Mouse (Mus musculus) liver (tissue): ENCODE data around the gene Sec16a.
"Not testable (repeated sequence)": the region's sequence is repeated elsewhere in the genome, so short reads cannot be mapped to it uniquely, and the experiment has no call there.

Source experiments
- DNase-seq: peaks from one replicate; pipeline ENCODE4 v3.0.0-alpha.2; 2020; ENCODE audit warnings: mixed read lengths

Gene Sec16a

DNA sequence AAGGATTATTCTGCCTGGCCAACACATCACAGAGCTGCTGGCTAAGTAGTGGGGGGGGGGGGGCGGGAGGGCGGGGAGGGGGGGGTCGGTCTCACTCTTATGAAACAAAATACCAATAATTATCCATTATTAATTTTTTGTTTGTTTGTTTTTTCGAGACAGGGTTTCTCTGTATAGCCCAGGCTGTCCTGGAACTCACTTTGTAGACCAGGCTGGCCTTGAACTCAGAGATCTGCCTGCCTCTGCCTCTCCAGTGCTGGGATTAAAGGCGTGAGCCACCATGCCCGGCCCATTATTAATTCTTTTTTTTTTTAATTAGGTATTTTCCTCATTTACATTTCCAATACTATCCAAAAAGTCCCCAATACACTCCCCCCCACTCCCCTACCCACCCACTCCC lies 64.1 kb downstream of the Sec16a start:
- DNase-seq = not testable (repeated sequence)

- DNase-seq = peak; percentile 88
These were observed 64.8 kb downstream of the Sec16a start, which contains the start of gene Snapc4 for GRCm38 (mm10) chr2:26380131-26380771. TSS of gene Snapc4 (minus strand) at chr2:26380653.

DNA sequence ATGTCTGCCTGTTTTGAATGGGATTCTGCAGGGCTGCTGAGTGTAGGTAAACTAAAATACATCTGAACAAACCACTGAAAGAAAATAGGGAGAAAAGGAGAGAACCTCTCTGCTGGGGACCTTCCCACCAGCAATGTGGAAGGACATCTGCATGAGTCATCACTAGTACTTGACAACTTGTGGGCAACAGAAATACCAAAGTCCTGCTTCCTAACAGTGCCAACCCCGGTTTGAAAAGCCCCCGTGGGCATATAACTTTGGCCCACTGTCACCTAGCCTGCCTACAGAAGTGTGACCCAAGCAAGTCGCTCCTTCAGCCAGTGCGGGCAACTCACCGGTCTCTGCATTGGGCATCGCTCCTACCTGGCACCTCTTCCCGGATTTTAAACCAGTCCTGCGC lies 72.6 kb downstream of the Sec16a start:
- DNase-seq = no peak

GRCm38 (mm10) chr2:26368572-26368971 lies 76.4 kb downstream of the Sec16a start:
- no peak for DNase-seq

GRCm38 (mm10) chr2:26367911-26368310 lies 77.1 kb downstream of the Sec16a start:
- DNase-seq = no peak

GRCm38 (mm10) chr2:26364738-26365465 lies 80.1 kb downstream of the Sec16a start:
- DNase-seq = no peak

DNA sequence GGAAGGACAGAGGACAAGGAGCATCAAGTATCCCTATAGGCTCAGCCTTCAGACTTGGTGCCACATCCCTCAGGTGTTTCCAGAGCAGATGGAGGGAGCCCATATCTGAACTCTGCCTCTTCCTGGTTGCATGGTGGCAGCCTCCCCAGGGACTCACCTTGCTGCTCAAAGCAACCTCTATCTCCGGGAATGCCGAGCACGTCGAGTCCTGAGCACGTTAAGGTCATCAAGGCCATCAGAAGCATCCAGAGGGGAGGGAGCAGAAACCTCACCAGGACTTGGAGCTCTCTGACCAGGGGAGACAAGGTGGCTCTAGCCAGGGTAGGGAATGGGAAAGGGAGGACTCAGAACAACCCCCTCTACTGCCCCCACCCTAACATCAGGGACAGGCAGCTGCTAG lies 81.5 kb downstream of the Sec16a start:
- DNase-seq = no peak

DNA sequence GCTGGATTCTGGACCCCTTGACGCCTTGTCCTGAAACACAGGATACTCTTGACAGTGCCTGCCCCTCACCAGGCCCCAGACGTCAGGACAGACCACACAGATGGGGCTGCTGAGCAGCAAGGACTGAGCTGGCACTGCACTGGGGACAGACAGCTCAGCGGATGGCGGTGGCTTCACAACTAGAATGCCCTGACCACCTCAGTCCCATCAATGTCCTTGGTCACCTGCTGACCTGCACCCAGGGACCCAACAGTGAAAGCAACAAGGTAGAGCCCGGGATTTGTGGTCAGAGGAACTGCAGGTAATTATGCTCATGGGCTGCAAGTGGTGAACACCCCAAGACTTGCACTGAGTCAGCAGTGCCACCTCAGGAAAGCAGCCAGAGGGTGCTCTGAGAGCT lies 82.0 kb downstream of the Sec16a start:
- DNase-seq = no peak

DNA sequence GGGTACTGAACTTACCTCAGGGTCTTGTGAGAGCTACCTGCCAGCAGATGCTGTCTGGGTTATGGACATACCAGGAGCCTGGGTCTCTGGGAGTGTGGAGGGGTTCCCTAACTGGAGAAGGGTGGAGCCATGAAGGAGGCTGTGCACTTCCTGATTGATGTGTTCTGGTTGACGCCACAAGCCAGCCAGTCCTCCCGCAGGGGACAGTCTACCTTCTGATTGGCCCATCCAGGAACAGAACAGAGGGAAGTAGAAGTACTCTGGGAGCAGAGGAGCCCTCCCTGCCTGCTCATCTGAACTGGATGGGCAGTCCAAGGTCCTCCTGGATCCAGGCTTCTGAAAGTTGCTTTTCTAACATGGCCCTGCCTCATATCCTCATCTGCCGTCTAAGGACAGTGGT lies 84.2 kb downstream of the Sec16a start, which contains the start of gene Card9:
TSS of gene Card9 (minus strand) at position 147 of the 400 bp plus-strand sequence.
- peak; percentile 31 for DNase-seq

GRCm38 (mm10) chr2:26359983-26360382 lies 85.0 kb downstream of the Sec16a start:
- peak; percentile 36 for DNase-seq
